Mouse (Mus musculus): Measurements from ENCODE around the gene Cwc25.

DNA sequence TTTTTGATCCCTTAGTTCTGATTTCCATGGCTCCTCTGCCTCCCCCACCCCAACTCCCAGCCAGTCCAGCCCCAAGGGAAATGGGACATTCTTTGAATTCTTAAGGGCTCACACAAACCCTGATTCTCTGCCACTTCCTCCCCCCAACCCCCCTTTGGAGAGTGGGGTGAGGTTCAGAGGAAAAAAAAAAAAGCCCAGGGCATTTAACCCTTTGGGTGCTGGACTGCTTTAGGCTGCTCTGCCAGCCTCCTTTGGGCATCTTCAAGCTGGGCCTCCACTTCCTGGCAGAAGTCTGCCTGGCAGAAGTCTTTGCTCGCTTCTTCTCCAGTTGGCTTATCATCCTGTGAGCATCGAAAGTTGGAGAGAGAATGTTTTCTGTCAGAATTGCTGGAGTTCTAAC, 41.7 kb upstream of the Cwc25 start:
- no peak for TF ChIP-seq CTCF (IDR thresholded peaks at IDR 0.05; ENCODE audit: extremely low read depth, insufficient read length, insufficient replicate concordance, low read depth, low read length)
- TF ChIP-seq POLR2A (IDR thresholded peaks at IDR 0.05; ENCODE audit: low read depth, low read length) = 0 out of 2 replicates have a peak, but pooled peaks have one; percentile 11
